Comparison of ENCODE assay signal across 1 mouse cellular context in the genomic region with DNA sequence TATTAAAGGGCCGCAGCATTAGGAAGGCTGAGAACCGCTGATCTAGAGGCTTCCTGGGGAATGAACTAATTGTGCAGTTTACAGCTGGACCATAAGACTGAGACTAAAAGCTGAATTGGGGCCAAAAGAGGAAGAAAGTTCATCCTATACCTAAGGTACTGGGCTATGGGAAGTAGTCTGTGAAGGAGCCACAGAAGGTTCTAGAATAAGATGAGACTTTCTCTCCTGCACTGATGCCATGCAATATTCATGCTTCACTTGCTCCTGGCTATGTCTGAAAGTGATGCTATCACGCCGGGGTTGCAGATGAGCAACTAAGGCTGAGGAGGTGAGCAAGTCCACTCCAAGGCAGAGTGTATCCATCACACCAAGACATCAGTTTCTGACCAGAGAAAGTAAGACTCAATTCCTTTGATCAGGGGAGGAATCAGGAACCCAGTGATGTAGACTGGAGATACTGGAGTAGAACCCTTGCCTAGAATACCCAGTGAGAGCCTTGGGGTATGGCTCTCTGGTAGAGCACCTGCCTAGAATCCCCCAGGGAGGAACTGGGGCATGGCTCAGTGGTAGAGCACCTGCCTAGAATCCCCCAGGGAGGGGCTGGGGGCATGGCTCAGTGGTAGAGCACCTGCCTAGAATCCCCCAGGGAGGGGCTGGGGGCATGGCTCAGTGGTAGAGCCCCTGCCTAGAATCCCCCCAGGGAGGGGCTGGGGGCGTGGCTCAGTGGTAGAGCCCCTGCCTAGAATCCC.
TF ChIP-seq lines count a peak whose summit lies in the region.

No protein-coding gene starts in this region.

TF ChIP-seq in CH12.LX, 34 proteins besides CTCF, POLR2A, EP300 and RAD21:
- no peak for TF ChIP-seq CHD2 (IDR thresholded peaks at IDR 0.05; ENCODE audit: low read length)
- TF ChIP-seq TCF12 (IDR thresholded peaks at IDR 0.05; ENCODE audit: low read depth, low read length) = peak; percentile 48; the same call in 1 of the 2 replicates
